Mouse (Mus musculus): ENCODE results near the gene Rere. TPM values are rescaled to one million over a fixed set of nuclear protein-coding genes. Genes with fewer than 3 reads are reported as not detected.
"Not testable (repeated sequence)": the region's sequence is repeated elsewhere in the genome, so short reads cannot be mapped to it uniquely, and the experiment has no call there.

Gene Rere
- polyA plus RNA-seq, 1 experiment from 2014 or later: 16.0 TPM

DNA sequence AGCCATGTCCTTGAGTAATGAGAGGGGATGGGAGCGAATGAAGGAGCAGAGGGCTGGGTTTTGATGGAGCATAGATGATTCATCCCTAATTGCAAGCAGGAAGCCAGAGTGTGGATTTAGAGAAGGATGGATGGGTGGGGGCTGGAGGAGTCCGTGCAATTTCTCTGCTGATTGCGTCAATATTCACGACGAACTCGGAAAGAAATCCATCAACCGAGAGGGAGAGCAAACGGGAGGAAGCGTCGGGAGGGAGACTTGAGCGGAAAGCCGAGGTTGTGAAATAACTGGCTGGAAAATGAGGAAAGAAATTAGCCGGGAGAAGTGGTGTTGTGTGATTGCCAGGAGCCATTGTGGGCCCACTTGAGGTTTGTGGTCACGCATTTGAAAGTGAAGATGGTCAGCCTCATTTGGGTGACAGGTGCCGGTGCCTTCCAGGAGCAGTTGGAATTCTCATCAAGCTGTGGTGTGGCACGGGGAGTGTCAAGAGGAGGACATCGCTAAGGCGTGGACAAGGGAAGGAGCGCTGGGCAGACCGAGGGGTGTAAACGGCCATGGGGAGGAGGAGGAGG lies 14.7 kb upstream of the Rere start:
- no peak overlapping the region for H3K4me2 ChIP-seq (replicated peaks; ENCODE audit: low read depth, low read length)
- ATAC-seq (peak; percentile 66), DNase-seq (ENCODE audit: low spot score) (peak; percentile 80)

DNA sequence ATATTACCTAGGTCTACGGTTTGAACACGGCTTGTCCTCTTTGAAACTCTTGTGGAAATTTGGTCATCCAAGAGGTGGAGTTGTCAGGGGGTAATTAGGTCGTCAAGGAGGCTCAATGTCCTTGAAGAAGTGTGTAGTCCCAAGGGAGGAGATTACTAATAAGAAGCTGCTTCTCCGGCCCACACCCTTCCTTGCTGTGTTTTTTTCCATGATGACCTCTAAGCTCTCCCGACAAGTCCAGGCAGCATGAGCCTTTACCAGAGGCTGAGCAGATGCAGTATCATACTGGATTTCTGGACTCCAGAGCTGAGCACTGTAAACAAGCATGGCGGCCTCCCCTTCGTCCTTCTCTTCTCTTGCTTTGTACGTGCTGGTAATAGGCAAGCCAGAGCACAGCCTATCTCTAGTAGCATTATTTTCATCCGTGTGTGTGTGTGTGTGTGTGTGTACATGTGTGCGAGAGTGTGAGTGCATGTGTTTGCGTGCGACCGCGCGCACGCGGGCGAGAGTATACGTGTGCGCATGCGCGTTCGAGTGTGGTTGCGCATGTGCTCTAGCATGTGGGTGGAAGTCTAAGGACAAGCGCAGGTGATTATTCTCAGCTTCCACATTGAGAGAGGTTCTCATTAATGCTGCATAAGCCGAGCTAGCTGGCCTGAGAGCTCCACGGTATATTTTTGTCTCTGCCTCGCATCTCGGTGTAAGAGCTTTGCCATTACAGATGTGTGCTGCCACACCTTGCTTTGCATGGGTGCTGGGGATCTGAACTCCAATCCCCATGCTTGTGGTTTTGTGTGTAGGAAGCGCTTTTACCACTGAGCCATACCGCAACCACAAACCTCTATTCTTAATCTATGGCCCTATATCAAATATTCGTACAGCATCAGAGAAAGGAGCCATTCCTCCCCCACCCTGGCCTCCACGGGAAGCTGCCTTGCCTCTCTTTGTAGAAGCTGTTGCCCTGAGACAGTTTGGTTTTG lies 12.5 kb upstream of the Rere start:
- TF ChIP-seq CTCF (IDR thresholded peaks at IDR 0.05) (no peak), EP300 (IDR thresholded peaks at IDR 0.05) (no peak)
- H3K9ac ChIP-seq (replicated peaks; ENCODE audit: low read depth): no peak overlapping the region
- no peak for ATAC-seq
- H3K36me3 ChIP-seq (ENCODE audit: insufficient read depth, low read length): no peaks in the 10 kb centered on the region
- no peak overlapping the region for H3K27ac ChIP-seq (ENCODE audit: low read length)
- no peaks in the 10 kb centered on the region for H3K27me3 ChIP-seq (replicated peaks; ENCODE audit: insufficient read depth, low read length)
- no peaks in the 10 kb centered on the region for H3K9me3 ChIP-seq (ENCODE audit: low read length)
- 80% methylated on average over 33 of the region's 33 CpGs for WGBS
- H3K4me2 ChIP-seq (replicated peaks; ENCODE audit: low read depth, low read length): no peak overlapping the region
- peaks cover 14% of the 10 kb centered on the region; the same call in 1 of the 2 replicates for H3K4me1 ChIP-seq (ENCODE audit: insufficient read depth, low read depth, low read length)
- H3K4me3 ChIP-seq (ENCODE audit: low read depth, low read length): no peak overlapping the region
- no peak for DNase-seq (ENCODE audit: low spot score)

More for the DNA sequence above, 14.7 kb upstream of the Rere start:
- peak overlapping the region; percentile 51 for H3K27ac ChIP-seq (ENCODE audit: low read length)
- no peak overlapping the region for H3K4me3 ChIP-seq (ENCODE audit: low read depth, low read length)
- peaks cover 4% of the 10 kb centered on the region; the same call in 1 of the 2 replicates for H3K4me1 ChIP-seq (ENCODE audit: insufficient read depth, low read depth, low read length)
- no peaks in the 10 kb centered on the region for H3K36me3 ChIP-seq (ENCODE audit: insufficient read depth, low read length)
- TF ChIP-seq CTCF (IDR thresholded peaks at IDR 0.05) (no peak), EP300 (IDR thresholded peaks at IDR 0.05) (0 out of 2 replicates have a peak, but pooled peaks have one; percentile 48)
- WGBS: 43% methylated on average over 21 of the region's 21 CpGs
- H3K9ac ChIP-seq (replicated peaks; ENCODE audit: low read depth): no peak overlapping the region
- no peaks in the 10 kb centered on the region for H3K27me3 ChIP-seq (replicated peaks; ENCODE audit: insufficient read depth, low read length)
- H3K9me3 ChIP-seq (ENCODE audit: low read length): no peaks in the 10 kb centered on the region

DNA sequence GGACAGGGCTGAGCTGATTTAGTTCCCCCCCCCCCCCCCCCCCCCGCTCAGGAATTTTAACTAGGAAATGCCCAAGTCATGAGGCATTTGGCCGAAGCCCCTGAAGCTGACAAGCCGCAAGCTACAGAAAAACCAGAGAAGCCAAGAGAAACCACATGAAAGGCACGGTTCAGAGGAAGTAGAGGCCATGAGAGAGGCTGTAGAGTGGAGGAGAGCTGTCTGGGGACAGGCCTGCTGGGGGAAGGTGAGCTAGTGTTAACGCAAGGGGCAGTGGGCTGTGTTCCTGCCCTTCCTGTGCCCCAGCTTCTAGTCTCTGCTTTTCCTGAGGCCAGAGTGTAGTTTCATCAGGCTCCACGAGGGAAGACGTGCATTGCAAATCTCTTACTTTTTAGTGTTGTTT lies 11.8 kb upstream of the Rere start:
- Histone ChIP-seq H3K4me3 (ENCODE audit: low read depth, low read length) (no peak overlapping the region), H3K27ac (ENCODE audit: low read length) (peak overlapping the region; percentile 8; the same call in 1 of the 2 replicates), H3K9me3 (ENCODE audit: low read length) (no peaks in the 10 kb centered on the region), H3K4me1 (ENCODE audit: insufficient read depth, low read depth, low read length) (peaks cover 14% of the 10 kb centered on the region; the same call in 1 of the 2 replicates), H3K27me3 (replicated peaks; ENCODE audit: insufficient read depth, low read length) (no peaks in the 10 kb centered on the region), H3K36me3 (ENCODE audit: insufficient read depth, low read length) (no peaks in the 10 kb centered on the region), H3K4me2 (replicated peaks; ENCODE audit: low read depth, low read length) (no peak overlapping the region), H3K9ac (replicated peaks; ENCODE audit: low read depth) (no peak overlapping the region)
- WGBS: 7% methylated on average over 7 of the region's 7 CpGs
- TF ChIP-seq CTCF (IDR thresholded peaks at IDR 0.05) (no peak), EP300 (IDR thresholded peaks at IDR 0.05) (no peak)
- no peak for ATAC-seq
- DNase-seq (ENCODE audit: low spot score): peak; percentile 44

DNA sequence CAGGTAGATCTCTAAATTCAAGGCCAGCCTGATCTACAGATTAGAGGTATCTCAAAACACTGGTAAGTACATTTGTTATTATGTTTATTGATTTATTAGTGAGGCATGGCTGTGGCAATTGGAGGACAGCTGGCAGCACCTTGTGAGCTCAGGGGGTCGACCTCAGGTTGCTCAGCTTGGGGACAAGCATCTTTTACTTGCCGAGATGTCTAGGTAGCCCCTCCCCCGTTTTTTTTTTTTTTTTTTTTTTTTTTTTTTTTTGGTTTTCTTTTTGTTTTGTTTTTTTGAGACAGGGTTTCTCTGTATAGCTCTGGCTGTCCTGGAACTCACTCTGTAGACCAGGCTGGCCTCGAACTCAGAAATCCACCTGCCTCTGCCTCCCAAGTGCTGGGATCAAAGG lies 10.7 kb upstream of the Rere start:
- not testable (repeated sequence) for H3K4me3 ChIP-seq (ENCODE audit: low read depth, low read length); H3K9ac ChIP-seq (replicated peaks; ENCODE audit: low read depth); H3K27me3 ChIP-seq (replicated peaks; ENCODE audit: insufficient read depth, low read length); H3K9me3 ChIP-seq (ENCODE audit: low read length); H3K27ac ChIP-seq (ENCODE audit: low read length); ATAC-seq; DNase-seq (ENCODE audit: low spot score); H3K36me3 ChIP-seq (ENCODE audit: insufficient read depth, low read length); H3K4me2 ChIP-seq (replicated peaks; ENCODE audit: low read depth, low read length)
- 60% methylated on average over 4 of the region's 4 CpGs for WGBS
- H3K4me1 ChIP-seq (ENCODE audit: insufficient read depth, low read depth, low read length): peaks cover 14% of the 10 kb centered on the region; the same call in 1 of the 2 replicates

DNA sequence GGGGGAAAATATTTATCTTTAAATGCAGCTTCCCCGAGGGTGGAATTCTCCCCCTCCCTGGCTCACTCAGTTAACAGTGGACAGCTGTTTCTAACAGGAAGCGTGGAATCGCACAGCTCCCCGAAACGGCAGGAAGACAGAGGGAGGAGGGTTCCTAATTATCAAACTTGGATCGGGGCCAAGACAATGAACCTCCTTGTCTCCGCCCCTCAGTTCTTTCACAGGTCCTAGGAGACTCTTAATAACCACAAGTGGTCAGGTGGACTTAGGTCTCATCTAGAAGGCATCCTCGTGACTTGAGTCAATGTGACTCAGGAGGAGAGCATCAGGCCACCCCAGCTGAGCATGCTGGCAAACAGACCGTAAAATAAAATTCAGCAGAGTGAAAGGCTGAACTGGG lies 8.7 kb upstream of the Rere start:
- no peaks in the 10 kb centered on the region for H3K9me3 ChIP-seq (ENCODE audit: low read length)
- WGBS: 4% methylated on average over 9 of the region's 9 CpGs
- no peak overlapping the region for H3K9ac ChIP-seq (replicated peaks; ENCODE audit: low read depth)
- peak overlapping the region; percentile 70 for H3K27ac ChIP-seq (ENCODE audit: low read length)
- ATAC-seq (peak; percentile 84), DNase-seq (ENCODE audit: low spot score) (peak; percentile 87)
- no peaks in the 10 kb centered on the region for H3K27me3 ChIP-seq (replicated peaks; ENCODE audit: insufficient read depth, low read length)
- H3K4me1 ChIP-seq (ENCODE audit: insufficient read depth, low read depth, low read length): peaks cover 14% of the 10 kb centered on the region; the same call in 1 of the 2 replicates
- peak overlapping the region; percentile 30; the same call in 1 of the 2 replicates for H3K4me2 ChIP-seq (replicated peaks; ENCODE audit: low read depth, low read length)
- no peaks in the 10 kb centered on the region for H3K36me3 ChIP-seq (ENCODE audit: insufficient read depth, low read length)
- TF ChIP-seq EP300 (IDR thresholded peaks at IDR 0.05): peak; percentile 82
- TF ChIP-seq CTCF (IDR thresholded peaks at IDR 0.05): no peak
- no peak overlapping the region for H3K4me3 ChIP-seq (ENCODE audit: low read depth, low read length)

DNA sequence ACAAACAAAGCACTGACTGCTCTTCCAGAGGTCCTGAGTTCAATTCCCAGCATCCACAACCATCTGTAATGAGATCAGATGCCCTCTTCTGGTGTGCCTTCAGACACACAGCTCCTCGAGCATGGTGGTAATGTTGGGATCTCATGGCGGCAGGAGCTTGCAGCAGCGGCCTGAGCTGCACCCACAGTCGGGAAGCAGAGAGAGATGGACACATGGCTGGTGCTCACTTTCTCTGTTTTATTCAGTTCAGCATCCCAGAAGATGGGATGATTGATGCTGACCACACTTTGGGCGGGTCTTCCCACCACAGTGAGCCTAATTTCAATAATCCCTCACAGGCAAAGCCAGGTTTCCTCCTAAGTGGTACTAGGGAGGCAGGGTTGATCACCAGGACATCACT lies 5.9 kb upstream of the Rere start:
- H3K4me2 ChIP-seq (replicated peaks; ENCODE audit: low read depth, low read length): no peak overlapping the region
- no peak overlapping the region for H3K27ac ChIP-seq (ENCODE audit: low read length)
- no peaks in the 10 kb centered on the region for H3K36me3 ChIP-seq (ENCODE audit: insufficient read depth, low read length)
- H3K4me3 ChIP-seq (ENCODE audit: low read depth, low read length): no peak overlapping the region
- ATAC-seq: no peak
- 89% methylated on average over 5 of the region's 5 CpGs for WGBS
- TF ChIP-seq EP300 (IDR thresholded peaks at IDR 0.05) (no peak), CTCF (IDR thresholded peaks at IDR 0.05) (no peak)
- H3K27me3 ChIP-seq (replicated peaks; ENCODE audit: insufficient read depth, low read length): no peaks in the 10 kb centered on the region
- peaks cover 9% of the 10 kb centered on the region; the same call in 1 of the 2 replicates for H3K4me1 ChIP-seq (ENCODE audit: insufficient read depth, low read depth, low read length)
- no peaks in the 10 kb centered on the region for H3K9me3 ChIP-seq (ENCODE audit: low read length)
- no peak overlapping the region for H3K9ac ChIP-seq (replicated peaks; ENCODE audit: low read depth)
- no peak for DNase-seq (ENCODE audit: low spot score)

DNA sequence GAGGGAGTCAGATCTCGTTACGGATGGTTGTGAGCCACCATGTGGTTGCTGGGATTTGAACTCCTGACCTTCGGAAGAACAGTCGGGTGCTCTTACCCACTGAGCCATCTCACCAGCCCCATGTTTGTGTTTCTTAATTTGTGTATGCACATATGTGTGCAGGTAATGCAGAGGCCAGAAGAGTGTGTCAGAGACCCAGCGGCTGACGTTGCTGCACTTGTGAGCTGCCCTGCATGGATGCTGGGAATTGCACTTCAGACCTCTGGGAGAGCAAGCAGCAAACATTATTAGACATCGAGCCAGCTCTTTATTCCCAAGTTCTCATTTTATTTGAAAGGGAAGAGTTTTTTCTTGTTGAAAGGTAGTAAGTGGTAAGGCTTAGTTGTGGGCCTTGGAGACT lies 2.1 kb upstream of the Rere start:
- 81% methylated on average over 5 of the region's 7 CpGs for WGBS
- not testable (repeated sequence) for H3K9ac ChIP-seq (replicated peaks; ENCODE audit: low read depth); H3K27ac ChIP-seq (ENCODE audit: low read length); H3K36me3 ChIP-seq (ENCODE audit: insufficient read depth, low read length); H3K4me2 ChIP-seq (replicated peaks; ENCODE audit: low read depth, low read length); H3K4me1 ChIP-seq (ENCODE audit: insufficient read depth, low read depth, low read length); H3K9me3 ChIP-seq (ENCODE audit: low read length); H3K4me3 ChIP-seq (ENCODE audit: low read depth, low read length); H3K27me3 ChIP-seq (replicated peaks; ENCODE audit: insufficient read depth, low read length); DNase-seq (ENCODE audit: low spot score); ATAC-seq

Data from lung, postnatal 0 days (tissue).